Mouse (Mus musculus) heart, postnatal 25 days (tissue): ENCODE results near the gene Cers6. TPM values are rescaled to one million over a fixed set of nuclear protein-coding genes. Genes with fewer than 3 reads are reported as not detected.

Experiments
- DNase-seq: peaks from one replicate; pipeline ENCODE4 v3.0.0; 2022; ENCODE audit warnings: low spot score
- intact Hi-C: fragments of 180-260 bp; cut with DNase I; formaldehyde crosslinking; loops from one replicate; pipeline ENCODE4 v1.15.1; 2025
- total RNA-seq, 2 experiments: library from RNA; stranded (reverse); gene quantifications; 2 replicates each; pipeline ENCODE4 v1.2.3; 2021

Cers6 gene
- total RNA-seq, 2 experiments from 2014 or later = 8.8 to 9.6 TPM

DNA sequence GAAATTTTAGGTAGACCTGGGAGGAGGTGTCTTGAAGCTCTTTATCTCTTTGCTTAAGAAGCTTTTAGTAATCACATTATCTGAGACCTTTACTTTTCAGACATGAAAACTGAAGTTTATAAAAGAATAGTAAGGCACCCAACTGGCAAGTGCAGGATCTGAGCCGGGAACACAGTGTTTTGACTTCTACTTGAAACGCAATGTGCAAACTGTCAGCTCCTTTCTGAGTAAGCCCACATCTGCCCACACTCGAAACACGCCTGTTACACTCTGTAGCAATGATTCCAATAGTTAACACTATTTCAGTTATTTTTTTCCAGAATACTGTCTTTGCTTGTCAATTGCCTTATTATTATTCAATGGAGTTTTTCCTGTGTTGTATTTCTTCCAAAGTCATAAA lies 235.6 kb downstream of the Cers6 start:
- intact Hi-C loops = no loop called here
- no peak for DNase-seq

DNA sequence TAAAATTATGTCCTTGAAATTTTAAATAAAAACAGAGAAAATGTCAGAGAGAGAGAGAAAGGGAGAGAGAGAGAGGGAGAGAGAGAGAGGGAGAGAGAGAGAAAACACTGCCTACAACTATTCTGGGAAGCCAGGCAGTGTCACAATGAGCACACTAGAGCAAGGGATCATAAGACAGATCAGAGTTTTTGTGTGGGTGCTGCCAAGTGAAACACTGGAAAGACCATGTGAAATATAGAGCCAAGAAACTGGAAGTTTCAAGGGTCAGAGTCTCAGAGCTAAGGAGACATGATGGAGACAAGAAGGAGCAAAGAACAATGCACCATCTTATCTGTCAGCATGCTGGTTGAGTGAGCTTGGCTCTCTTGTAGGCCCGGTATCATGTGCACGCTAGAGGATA lies 236.3 kb downstream of the Cers6 start:
- intact Hi-C loops = no loop called here
- DNase-seq = no peak

DNA sequence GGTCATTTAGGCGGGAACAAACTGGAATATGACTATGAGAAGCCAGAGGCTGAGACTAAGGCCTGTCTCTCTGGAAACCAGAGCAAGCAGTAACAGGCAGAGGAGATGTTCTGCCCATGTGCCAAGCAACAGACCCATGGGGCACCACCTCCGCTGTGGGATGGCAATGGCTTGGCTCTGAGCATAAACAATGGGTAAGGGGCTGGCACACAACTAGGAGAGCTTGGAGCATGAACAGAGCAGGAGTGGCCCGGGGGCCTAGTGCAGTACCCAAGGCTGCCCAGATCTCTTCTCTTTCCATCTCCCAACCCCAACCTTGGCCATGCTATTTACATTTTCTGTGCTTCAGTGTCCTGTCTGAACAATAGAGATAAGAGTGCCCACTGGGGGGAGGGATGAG lies 237.5 kb downstream of the Cers6 start:
- no peak for DNase-seq
- intact Hi-C loops = no loop called here

DNA sequence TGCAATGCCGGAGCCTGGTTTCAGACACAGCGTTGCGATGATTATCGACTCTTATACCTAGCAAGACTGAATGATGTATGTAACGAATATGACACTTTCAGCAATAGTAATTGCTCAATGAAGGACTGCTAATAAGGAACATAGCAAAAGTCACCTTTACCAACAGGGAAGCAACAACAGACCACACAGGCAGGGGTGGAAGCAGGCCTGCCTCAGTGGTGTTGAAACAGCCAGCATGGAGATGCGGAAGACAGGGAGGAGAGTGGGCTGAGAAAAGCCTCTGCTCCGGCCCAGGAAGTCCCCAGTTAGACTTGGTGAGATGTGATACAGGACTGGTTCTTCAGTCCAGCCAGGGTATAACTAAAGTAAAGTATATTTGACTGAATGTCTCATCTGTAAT lies 237.9 kb downstream of the Cers6 start:
- intact Hi-C loops = no loop called here
- no peak for DNase-seq

DNA sequence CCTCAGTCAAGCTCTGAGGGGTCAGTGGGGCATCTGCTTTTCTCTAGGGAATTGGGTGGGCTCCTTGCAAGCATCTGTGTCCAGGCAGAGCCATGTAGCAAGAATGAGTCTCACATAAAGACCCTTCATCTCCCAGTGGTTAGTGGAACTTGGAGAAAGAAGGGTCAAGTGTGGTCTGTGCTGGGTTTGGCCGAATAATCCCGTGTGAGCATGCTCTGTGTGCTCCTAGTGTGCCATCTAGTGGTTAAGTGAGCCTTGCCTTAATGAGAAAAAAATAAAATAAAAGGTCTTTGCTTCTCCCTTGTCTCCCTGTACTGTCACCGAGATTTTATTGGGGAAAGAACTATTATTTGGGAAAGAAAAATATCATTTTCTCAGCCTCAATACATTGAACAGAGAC lies 239.5 kb downstream of the Cers6 start:
- intact Hi-C loops = loop anchor here (1.0 to 10.0 kb wide), 3 partner anchors 316 to 538 kb away; no protein-coding TSS in a partner anchor
- DNase-seq = no peak

DNA sequence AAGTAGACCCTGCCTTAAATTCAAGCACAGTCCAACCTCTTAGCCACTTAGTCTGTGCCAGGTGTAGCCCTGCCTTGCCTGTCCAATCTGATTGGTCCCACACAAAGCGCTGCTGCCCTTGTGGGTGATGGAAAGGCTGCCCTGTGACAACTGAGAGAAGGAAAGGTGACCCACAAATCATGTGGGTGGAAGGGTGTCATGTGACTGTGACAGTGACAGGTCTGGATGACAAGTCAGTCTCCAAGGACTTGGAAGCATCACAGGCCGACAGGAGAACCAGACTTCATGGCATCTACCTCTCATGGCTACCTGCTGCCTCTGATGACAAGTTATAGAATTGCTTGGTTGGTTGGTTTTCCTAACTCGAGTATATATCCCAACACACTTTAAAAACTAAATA lies 242.3 kb downstream of the Cers6 start:
- no peak for DNase-seq
- intact Hi-C loops = loop anchor here (5.0 to 10.0 kb wide), 2 partner anchors 321 to 541 kb away; no protein-coding TSS in a partner anchor

DNA sequence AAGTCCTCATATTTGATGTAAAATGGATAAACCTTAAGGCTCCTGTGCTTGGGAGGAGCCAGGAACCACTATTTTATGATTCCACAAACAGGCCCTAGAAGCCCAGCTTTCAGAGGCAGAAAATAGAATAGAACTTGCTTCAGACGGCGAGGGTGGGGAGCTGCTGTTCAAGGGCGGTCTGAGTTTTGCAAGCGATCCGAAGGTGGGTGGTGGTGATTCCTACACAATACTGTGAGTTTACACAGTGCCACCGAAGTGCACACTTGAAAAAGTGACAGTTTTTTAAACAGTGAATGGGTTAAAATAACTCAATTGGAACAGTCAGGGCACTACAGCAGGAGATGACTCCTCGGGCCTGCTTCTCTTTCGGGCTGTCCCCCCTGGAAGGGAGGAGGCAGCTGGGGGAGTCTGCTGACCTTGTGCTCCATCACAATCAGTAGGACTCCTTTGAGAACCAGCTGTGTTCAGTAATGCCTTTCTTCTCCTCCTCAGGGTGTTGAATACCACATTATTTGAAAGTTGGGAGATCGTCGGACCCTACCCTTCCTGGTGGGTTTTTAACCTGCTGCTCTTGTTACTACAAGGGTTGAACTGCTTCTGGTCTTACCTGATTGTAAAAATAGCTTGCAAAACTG lies 243.4 kb downstream of the Cers6 start:
- intact Hi-C loops = loop anchor here (5.0 to 10.0 kb wide), 2 partner anchors 320 to 542 kb away; no protein-coding TSS in a partner anchor
- no peak for DNase-seq

DNA sequence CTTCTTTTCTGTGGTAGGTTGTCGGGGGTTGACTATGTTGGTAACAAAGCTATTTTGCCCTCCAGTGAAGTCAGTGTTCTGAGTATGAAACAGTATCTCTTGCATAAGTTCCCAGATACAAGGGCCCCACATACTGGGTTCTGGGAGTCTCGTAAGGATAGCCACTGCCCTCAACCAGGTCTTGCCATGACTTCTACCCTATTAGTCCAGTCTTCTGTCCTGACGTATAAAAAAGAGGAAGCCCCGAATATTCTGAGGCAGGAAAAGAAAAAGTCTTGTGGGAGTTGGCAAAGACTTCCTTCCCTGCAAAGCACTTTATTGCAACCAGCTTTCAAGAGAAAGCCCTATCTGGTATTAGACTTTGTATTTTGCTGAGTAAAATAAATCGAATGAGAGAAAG lies 248.0 kb downstream of the Cers6 start:
- intact Hi-C loops = loop anchor here (10.0 kb wide), 1 partner anchor 316 kb away; no protein-coding TSS in a partner anchor

DNA sequence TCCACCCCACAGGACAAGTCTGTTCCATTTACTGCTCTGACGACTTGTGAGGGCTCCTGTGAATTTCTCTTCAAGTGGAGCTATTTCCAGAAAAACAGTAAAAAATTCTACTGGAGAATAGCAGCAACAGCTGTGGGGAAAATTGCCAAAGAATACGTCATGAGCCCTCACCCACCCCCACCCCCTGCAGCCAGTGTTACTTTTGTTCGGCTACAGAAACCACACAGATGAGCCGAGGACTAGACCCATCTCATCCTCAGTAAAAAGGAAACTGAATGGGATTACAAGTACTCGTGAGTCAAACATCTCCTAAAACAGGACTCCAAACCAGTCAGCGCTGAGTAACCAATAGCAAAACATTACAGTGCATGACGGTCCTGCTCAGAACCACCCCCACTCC lies 248.5 kb downstream of the Cers6 start:
- DNase-seq = no peak
- intact Hi-C loops = loop anchor here (10.0 kb wide), 1 partner anchor 315 kb away; no protein-coding TSS in a partner anchor

More for the DNA sequence above, 248.0 kb downstream of the Cers6 start:
- DNase-seq = no peak

DNA sequence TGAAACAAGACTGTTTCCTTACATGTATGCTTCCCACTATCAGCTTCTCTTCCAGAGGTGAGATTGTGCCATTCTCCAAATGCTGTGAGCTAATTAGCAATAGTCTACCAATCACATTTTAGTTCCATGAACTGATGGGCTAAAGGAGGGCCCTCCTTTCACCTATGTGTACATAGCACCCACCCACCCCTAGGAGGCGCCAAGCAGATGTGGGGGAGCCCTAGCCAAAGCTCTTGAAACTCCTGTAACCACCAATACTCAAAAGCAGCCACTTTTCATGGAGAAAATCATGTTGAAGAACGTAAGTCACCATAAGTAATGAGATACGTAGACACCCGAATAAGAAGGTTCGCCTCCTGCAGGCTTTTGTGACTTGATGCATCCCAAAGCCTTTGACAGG lies 251.4 kb downstream of the Cers6 start:
- DNase-seq = no peak
- intact Hi-C loops = no loop called here

DNA sequence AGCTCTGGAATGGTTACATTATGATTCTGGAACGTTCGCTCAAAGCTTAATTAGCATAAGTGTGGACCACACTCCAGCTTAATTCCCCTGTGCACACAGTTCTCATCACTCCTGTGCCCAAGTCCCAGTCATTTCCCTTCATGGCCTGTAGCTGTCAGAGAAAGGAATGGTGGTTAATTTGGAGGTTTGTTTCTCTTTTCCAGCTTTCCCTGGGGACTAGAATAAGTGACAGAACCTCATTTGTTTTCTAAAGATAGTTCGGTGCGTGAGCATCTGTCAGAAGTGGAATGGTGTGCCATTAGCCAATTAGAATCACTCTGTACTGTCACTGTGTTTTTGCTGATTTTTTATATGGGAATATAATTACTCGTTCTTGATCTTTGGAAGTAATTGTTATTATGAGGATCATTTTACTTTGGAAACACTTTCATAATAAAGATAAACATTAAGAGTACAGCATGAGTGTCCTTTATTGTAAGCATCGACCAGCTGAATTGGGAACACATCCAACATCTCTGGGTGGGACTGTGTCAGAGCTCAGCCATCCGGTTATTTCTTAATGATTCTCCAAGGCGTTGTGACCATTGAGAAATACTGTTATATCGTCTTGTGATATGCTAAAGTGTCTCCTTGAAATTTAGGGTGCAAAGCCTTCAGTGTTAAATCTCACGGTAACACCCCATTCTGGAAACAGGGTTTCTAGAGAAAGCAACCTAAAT lies 252.7 kb downstream of the Cers6 start:
- DNase-seq = no peak
- intact Hi-C loops = loop anchor here (2.0 kb wide), 1 partner anchor 17 kb away; no protein-coding TSS in a partner anchor

DNA sequence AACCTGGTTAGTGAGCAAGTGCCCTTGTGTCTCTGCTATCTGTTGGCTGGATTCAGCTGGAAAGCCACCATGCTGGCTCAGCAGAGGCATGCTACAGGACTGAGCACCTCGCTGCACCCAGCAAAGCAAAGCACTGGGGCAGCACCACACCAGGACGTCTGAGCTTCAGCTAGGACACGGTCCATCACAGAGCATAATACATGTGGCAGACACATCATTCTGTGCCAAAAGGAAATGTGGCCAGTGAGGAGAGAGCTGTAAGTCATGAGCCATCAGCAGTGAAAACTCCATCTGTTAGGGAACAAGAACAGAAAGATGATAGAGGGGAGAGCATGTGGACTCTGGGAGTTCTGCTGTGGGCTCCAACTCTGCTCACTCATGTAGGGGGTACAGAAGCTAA lies 254.7 kb downstream of the Cers6 start:
- intact Hi-C loops = loop anchor here (2.0 kb wide), 1 partner anchor 15 kb away; no protein-coding TSS in a partner anchor
- DNase-seq = no peak

DNA sequence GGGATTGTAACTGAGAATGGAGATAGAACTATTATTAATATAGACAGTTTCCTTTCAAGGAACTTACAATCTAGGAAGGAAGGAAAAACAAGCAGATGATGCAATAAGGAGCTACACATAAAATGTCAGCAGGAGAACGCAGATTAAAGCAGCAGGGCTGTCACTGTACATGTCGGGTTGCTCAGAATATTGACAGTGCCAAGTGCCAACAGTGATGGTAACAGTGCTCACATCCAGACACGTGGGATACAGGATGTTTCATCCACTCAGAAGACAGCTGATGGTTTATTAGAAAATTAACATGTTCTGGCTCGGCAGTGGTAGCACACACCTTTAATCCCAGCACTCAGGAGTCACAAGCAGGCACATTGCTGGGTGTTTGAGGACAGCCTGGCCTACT lies 255.5 kb downstream of the Cers6 start:
- intact Hi-C loops = no loop called here
- DNase-seq = no peak

DNA sequence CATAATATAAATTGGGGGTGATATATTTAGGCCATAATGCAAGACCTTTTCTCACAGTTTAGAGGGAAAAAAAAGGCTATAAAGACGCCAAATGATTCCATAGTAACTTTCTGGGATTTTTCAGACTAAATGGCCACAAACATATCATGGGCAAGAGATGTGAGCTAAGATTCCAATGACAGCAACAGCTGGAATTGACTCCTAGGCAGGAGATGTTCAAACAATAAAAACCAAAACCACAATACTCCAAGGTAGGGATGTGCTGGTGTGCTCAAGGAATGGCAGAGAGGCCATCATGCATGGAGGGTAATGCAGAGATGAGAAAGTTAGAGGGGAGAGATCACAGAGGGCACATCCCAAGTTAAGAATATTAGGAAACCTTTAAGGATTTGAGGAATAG lies 257.8 kb downstream of the Cers6 start:
- intact Hi-C loops = no loop called here
- no peak for DNase-seq

DNA sequence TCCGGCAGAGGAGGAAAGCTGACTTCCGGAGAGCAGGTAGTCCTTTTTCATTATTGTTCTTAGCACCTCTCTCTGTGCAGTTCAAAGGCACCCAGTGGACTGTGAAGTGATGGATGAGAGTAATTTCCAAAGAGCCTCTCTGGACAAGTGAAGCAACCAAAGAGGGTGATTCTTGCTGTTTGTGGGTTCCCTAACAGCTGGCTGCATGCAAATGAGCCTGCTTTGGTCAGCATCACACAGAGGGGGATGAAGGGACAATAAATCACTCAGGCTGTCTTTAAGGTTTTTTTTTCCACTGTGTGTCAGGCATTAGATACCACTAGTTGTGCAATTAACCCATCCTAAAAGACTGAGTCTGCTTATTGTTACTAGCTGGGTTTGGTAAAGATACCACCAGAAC lies 258.5 kb downstream of the Cers6 start:
- intact Hi-C loops = no loop called here
- no peak for DNase-seq

DNA sequence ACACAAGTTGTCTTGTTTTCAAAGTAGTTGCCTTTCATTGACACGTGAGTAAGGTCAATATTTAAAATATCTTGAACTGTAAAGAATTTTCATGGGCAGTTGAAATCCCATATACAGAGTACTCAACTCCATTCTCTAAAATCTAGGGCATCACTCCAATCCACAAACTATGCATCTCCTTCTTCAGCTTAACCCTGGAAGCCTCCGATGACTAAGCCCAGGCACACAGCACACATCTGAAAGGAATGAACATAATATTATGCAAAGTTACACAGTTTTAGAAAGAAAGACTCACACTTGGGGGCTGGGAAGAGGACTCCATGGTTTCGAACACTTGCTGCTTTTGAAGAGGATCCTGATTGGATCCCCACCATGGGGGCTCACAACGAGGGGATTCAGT lies 260.4 kb downstream of the Cers6 start:
- no peak for DNase-seq
- intact Hi-C loops = no loop called here

DNA sequence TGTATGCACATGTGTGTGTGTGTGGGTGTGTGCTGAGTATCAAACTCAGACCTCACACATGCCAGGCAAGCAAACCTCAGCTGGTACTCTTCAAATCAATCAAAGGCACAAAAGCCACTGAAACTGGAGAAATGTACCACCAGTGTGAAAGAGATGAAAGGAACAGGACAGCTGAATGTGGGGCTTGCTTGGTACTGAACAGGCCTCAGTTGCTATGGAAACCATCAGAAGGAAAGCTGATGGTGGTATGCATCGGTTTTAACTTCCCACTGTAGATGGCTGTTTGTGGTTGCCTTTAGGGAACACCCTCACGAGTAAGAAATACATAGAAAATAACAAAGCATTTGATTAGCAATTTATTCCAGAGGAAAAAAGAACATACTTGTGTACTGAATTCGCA lies 264.2 kb downstream of the Cers6 start:
- intact Hi-C loops = no loop called here
- DNase-seq = no peak

DNA sequence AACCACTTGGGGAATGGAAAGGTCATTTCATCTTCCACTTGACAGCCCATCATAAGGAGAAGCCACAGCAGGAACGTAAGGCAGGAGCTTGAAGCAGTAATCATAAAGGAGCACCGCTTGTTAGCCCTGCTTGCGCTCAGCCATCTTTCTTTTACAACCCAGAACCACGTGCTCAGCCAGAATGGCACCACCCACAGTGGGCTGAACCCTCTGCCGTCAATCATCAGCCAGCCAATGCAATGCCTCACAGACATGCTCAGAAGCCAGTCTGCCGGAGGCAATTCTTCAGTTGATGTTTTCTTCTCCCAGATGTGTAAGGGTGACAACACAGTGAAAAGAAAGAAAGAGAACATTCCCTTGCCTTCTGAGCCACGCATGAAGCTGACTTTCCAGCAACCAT lies 267.1 kb downstream of the Cers6 start:
- DNase-seq = no peak
- intact Hi-C loops = no loop called here

DNA sequence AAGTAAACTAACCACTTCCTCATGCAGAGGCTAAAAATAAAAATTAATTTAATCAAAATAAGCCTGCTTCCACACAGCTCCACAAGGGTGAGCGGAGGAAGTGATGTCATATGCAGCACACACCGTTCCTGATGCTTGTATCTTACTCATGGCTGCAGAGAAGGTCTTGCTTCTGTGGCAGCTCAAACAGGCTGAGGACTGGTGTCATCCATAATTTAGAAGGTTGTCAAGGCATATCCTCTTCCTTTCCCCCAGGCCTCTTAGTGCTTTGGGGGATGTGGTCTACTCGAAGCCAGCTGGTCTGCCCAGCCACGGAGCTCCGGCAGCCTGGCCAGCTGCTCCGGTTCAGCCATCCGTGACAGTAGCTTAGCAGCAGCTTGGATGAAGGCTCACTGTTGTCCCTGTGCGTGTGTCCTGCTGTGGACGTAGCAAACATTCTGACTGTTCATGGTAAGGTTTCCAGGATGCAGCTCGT lies 267.7 kb downstream of the Cers6 start:
- DNase-seq = no peak
- intact Hi-C loops = no loop called here

DNA sequence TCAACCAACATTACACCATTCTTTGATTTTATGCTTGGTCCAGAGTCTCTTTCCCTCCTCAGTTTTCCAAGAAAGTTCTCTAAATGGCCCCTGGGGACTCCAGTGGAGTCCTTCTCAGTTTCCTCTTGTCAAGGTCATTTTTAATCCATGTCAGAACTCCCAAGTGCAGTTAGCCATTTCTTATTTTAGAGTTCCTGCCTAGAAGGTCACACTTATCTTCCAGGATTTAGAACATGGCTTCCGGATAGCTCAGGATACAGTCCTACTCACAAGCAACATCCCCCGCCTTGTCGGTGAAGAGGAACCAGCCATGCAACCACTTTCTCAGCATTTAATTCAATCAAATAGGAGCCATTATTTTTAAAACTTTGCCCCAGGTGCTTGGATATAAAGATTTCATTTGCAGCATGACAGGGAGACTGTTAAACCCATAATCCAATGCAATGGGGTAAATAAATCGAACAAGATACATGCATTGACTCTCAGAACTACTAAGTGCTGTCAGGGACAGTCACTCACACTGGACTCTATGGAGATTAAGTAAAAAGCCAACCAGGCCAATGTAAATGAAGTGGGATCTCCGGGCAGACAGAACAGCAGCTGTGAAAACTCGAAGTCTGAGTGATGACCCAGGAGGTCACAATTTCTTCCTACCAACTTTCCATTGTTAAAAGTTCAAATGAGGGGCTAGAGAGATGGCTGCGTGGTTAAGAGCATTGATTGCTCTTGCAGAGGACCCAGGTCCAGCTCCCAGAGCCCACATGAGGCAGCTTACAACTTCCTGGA lies 268.4 kb downstream of the Cers6 start:
- intact Hi-C loops = loop anchor here (2.0 kb wide), 1 partner anchor 15 kb away; no protein-coding TSS in a partner anchor

More for the DNA sequence above, 268.4 kb downstream of the Cers6 start:
- no peak for DNase-seq
